Mouse (Mus musculus) liver, embryonic 14.5 days (tissue): ENCODE data around the gene Cc2d1a. TPM values are rescaled to one million over a fixed set of nuclear protein-coding genes. Genes with fewer than 3 reads are reported as not detected.
A peak's percentile ranks its signal among the peaks of the same experiment; 100 is the strongest.

Source experiments
- ATAC-seq: fragments of 200-750 bp; cut with Nextera tagmentation; 2 replicates; pipeline ENCODE4 v1.8.0; 2017; ENCODE audit warnings: moderate number of reproducible peaks, mild to moderate bottlenecking, moderate library complexity; ENCODE audit not compliant: insufficient read depth
- DNase-seq, 3 experiments: peaks; one replicate each; pipeline ENCODE4 v3.0.0-alpha.2; 2012 to 2013; ENCODE audit warnings: low read depth in 3 of 3, low spot score in 3 of 3
- H3K27ac ChIP-seq: fragments of 300-500 bp; sonication (generic); 2 replicates; pipeline ENCODE4 v1.5.1; 2014; ENCODE audit warnings: moderate library complexity, mild to moderate bottlenecking, control low read depth, inconsistent platforms
- H3K27me3 ChIP-seq: fragments of 300-500 bp; sonication (generic); 2 replicates; pipeline ENCODE4 v1.6.1; 2014; ENCODE audit warnings: mild to moderate bottlenecking, low read length, moderate library complexity; ENCODE audit not compliant: control insufficient read depth, insufficient read depth
- H3K36me3 ChIP-seq: fragments of 300-500 bp; sonication (generic); replicated peaks from 2 replicates; pipeline ENCODE4 v1.6.1; 2014; ENCODE audit warnings: low read depth; ENCODE audit not compliant: control insufficient read depth, insufficient read depth
- H3K4me1 ChIP-seq, 2 experiments: fragments of 200-500 bp in 1 of 2; fragments of 300-500 bp in 1 of 2; sonication (generic) in 1 of 2; replicated peaks; 2 replicates each; pipeline ENCODE4 v1.6.1; 2012 to 2014; ENCODE audit warnings: antibody characterized with exemption in 1 of 2, inconsistent platforms in 1 of 2, low read length in 1 of 2; ENCODE audit not compliant: control insufficient read depth in 2 of 2, insufficient read depth in 2 of 2
- H3K4me2 ChIP-seq: fragments of 300-500 bp; sonication (generic); 2 replicates; pipeline ENCODE4 v1.6.1; 2014; ENCODE audit warnings: low read depth, mild to moderate bottlenecking, control low read depth, moderate library complexity
- H3K4me3 ChIP-seq, 2 experiments: fragments of 200-500 bp in 1 of 2; fragments of 300-500 bp in 1 of 2; sonication (generic) in 1 of 2; 2 replicates each; pipeline ENCODE4 v1.5.1; 2012 to 2014; ENCODE audit warnings: low read depth in 2 of 2, low read length in 2 of 2, mild to moderate bottlenecking in 2 of 2, control low read depth in 1 of 2, inconsistent platforms in 1 of 2, moderate library complexity in 1 of 2; ENCODE audit not compliant: insufficient read depth in 1 of 2
- H3K9ac ChIP-seq: fragments of 300-500 bp; sonication (generic); replicated peaks from 2 replicates; pipeline ENCODE4 v1.6.1; 2014; ENCODE audit warnings: mild to moderate bottlenecking, control low read depth, moderate library complexity
- H3K9me3 ChIP-seq: fragments of 300-500 bp; sonication (generic); 2 replicates; pipeline ENCODE4 v1.6.1; 2016; ENCODE audit warnings: low read length, mixed read lengths; ENCODE audit not compliant: control insufficient read depth
- CTCF ChIP-seq: IDR thresholded peaks from 2 replicates; pipeline ENCODE4 v1.5.1; 2016; ENCODE audit warnings: antibody characterized with exemption, low read depth, control low read depth
- EP300 ChIP-seq: IDR thresholded peaks from 2 replicates; pipeline ENCODE4 v1.6.1; 2016; ENCODE audit warnings: antibody characterized with exemption, low read depth
- WGBS: fragments of 180-500 bp; shearing (Covaris S2); extraction: QIAGEN DNeasy Blood & Tissue Kit; methylation state at CpG from one replicate; pipeline ENCODE4 v1.1.7; 2014; ENCODE audit not compliant: insufficient replicate concordance; 5-methylcytosine and 5-hydroxymethylcytosine counted together
- polyA plus RNA-seq, 2 experiments: library from polyadenylated mRNA; depleted of rRNA in 1 of 2; stranded (reverse) in 1 of 2; unstranded in 1 of 2; fragments of >200 nt; fragmentation: Nextera tagmentation in 1 of 2; extraction: Ambion mirVana in 1 of 2; gene quantifications; 2 replicates each; pipeline versions ENCODE4 v1.2.1 to v1.2.3; 2012 to 2014

The Cc2d1a gene
- polyA plus RNA-seq, 2 experiments = 2.3 to 3.4 TPM

DNA sequence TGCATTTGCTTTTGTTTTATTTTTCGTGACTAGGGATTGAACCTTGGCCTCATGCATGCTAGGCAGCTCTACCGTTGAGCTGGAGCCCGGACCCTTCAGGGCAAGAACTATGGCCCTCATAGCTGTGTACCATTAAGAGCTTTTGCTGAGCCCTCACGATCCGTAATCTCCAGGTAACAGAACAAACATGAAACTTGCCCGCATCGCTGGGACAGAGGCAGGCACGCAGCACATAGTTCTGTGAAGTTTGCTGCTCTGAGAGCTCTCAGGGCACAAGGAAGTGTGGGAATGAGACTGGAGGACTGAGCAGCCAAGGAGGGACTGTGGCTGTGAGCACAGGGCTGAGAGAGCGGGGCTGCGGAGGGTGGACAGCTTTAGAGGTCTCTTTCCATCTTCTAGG lies 40.9 kb upstream of the Cc2d1a start:
- no peak for DNase-seq
- H3K4me2 ChIP-seq = no peak overlapping the region
- peaks cover 11 to 19% of the 10 kb centered on the region in 2 experiments for H3K4me1 ChIP-seq
- no peak for ATAC-seq
- no peak for TF ChIP-seq EP300
- TF ChIP-seq CTCF = no peak
- H3K4me3 ChIP-seq = no peak overlapping the region
- no peaks in the 10 kb centered on the region for H3K9me3 ChIP-seq
- H3K9ac ChIP-seq = no peak overlapping the region
- WGBS = 72% methylated on average over 10 of the region's 10 CpGs
- no peak overlapping the region for H3K27ac ChIP-seq
- H3K36me3 ChIP-seq = no peaks in the 10 kb centered on the region
- H3K27me3 ChIP-seq = peaks cover 16% of the 10 kb centered on the region

DNA sequence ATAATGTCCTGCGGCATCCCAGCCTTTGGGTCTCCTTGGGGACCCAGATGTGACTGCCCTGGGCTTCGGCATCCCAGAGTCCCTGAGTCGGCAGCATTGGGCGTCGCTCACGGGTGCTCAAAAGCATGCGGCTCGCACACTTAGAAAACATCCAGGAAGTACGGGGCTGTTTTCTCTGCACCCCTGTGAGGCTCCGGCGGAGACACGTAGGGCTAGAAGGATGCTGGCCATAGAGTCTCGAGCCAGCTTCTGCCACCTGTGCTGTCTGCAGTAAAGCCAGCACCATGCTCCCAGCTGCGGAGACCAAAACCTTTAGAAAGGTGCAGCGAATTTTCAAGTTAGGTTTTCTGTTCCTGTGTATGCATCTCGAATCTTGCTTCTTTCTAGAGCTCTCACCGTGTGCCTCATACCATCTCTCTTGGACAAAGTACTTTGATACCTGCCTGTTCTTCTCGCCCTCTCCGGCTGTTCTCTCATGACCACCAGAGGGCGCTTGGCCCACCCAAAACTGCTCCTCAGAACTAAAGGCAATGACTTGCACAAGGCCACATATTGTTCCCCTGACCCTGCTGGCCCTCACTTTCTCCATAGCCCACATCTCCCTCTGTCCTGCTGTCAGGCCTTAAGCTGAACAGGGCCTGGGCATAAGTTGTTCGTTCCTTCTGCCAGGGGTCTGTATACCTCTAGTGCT lies 39.5 kb upstream of the Cc2d1a start:
- H3K4me1 ChIP-seq = peaks cover 5 to 19% of the 10 kb centered on the region in 2 experiments
- no peaks in the 10 kb centered on the region for H3K9me3 ChIP-seq
- H3K27me3 ChIP-seq = peaks cover 26% of the 10 kb centered on the region
- H3K4me2 ChIP-seq = peak overlapping the region; percentile 74
- no peaks in the 10 kb centered on the region for H3K36me3 ChIP-seq
- peak; percentile 64 to 72 (median 66) for DNase-seq
- WGBS = 2% methylated on average over 21 of the region's 21 CpGs
- H3K4me3 ChIP-seq = peak overlapping the region; percentile 48 to 53
- peak overlapping the region; percentile 21 for H3K9ac ChIP-seq
- no peak overlapping the region for H3K27ac ChIP-seq
- TF ChIP-seq EP300 (no peak), CTCF (peak; percentile 96)
- peak; percentile 42; the same call in 1 of the 2 replicates for ATAC-seq

DNA sequence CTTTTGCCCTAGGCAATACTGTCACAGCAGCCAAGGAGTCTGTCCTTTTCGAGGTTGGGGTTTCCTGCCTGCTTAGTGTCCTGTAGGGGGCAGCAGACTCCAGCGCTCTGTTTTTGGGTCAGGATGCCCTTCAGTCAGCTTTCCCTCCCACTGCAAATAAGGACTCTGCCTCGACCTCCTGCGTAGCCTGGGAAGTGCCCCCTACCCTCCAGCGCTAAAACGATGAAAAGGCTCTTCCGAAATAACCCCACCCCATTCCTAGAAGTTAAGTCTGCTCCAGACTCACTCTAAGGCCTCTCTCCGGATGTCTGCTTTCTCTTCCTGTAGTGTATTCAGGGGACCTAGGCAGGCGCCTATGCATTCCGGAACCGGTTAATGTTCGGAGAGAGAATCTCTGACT lies 38.8 kb upstream of the Cc2d1a start:
- Histone ChIP-seq H3K9ac (peak overlapping the region; percentile 21), H3K4me2 (peak overlapping the region; percentile 74), H3K27me3 (peaks cover 26% of the 10 kb centered on the region), H3K27ac (no peak overlapping the region), H3K36me3 (no peaks in the 10 kb centered on the region), H3K4me3 (peak overlapping the region; percentile 48 to 53), H3K9me3 (no peaks in the 10 kb centered on the region), H3K4me1 (peaks cover under 1 to 14% of the 10 kb centered on the region in 2 experiments)
- DNase-seq (peak in 2 of 3 experiments; percentile 59 to 64), ATAC-seq (peak; percentile 40; the same call in 1 of the 2 replicates)
- peak; percentile 97 for TF ChIP-seq CTCF
- TF ChIP-seq EP300 = no peak
- under 1% methylated on average over 12 of the region's 12 CpGs for WGBS

DNA sequence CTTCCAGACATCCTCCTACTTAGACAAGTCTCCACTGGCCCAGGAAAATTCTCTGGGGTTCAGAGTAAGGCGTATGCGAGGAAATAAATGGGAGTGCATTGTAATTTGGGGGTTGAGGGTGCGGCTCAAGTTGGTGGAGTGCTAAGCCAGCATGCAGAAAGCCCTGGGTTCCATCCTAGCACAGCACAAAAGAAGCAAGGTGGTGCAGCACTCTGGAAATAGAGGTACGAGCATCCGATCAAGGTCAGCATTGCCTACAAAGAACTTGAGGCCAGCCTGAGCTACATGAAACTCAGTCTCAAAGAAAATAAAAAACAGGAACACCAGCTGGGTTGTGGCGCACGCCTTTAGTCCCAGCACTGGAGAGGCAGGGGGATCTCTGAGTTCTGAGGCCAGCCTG lies 37.4 kb upstream of the Cc2d1a start, which contains the start of gene Nanos3:
Gene Nanos3 (minus strand): TSS at position 101 of the 400 bp plus-strand sequence.
- Histone ChIP-seq H3K27me3 (peaks cover 26% of the 10 kb centered on the region), H3K4me3 (peak within 1 kb of the TSS; percentile 53 to 58; a peak in 3 of 4 replicates), H3K36me3 (no peaks in the 10 kb centered on the region), H3K4me1 (peaks cover 0 to 16% of the 10 kb centered on the region in 2 experiments; a peak in 2 of 4 replicates), H3K4me2 (peak within 1 kb of the TSS; percentile 64), H3K27ac (no peak within 1 kb of the TSS), H3K9me3 (no peaks in the 10 kb centered on the region), H3K9ac (no peak within 1 kb of the TSS)
- no peak for DNase-seq
- no peak for ATAC-seq
- WGBS = 73% methylated on average over 7 of the region's 7 CpGs
- TF ChIP-seq EP300 (no peak), CTCF (no peak)
